Mouse (Mus musculus): ENCODE results near the gene Toe1. TPM values are rescaled to one million over a fixed set of nuclear protein-coding genes. Genes with fewer than 3 reads are reported as not detected.

Gene Toe1
- polyA plus RNA-seq, 1 experiment from 2014 or later, result 29.6 TPM

DNA sequence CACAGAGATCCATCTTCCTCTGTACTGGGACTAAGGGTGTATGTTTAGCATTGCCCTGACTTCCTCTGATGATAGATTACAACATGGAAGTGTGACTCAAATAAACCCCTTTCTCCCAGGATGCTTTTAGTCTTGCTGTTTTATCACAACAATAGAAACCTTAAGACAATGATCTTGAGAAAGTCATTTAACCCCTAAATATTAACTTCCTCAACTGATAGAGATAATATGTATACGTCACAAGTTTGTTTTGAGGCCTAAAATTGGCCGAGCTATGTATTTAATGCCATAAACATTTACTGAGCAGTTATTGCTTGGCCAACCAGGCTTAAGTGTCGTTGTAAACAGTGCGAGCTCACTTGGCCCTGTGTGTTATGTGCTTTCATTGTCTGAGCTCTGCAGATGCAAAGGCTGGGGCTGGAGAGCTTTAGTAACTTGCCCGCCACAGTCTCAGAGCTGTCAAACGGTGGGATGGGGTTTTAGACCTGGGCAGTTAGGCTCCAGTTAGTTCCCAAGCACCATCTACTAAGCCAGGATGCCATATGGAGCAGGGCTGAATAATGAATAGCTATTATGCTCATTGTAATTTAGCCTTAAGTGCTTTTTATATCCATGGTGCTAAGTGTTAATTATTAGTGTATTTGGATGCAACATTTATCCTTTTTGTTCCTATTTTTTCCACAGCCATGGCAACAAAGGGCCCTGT, 22.1 kb upstream of the Toe1 start:
- H3K4me3 ChIP-seq (ENCODE audit: low read length), result no peak overlapping the region
- H3K27ac ChIP-seq (ENCODE audit: low read depth, low read length), result peak overlapping the region; percentile 36; the same call in 1 of the 2 replicates
- no peak overlapping the region for H3K9ac ChIP-seq (ENCODE audit: low read depth, low read length)
- no peaks in the 10 kb centered on the region for H3K27me3 ChIP-seq (replicated peaks; ENCODE audit: control insufficient read depth, insufficient read depth, low read length)
- H3K4me1 ChIP-seq (ENCODE audit: control insufficient read depth, insufficient read depth, low read depth, low read length), result peaks cover 11% of the 10 kb centered on the region
- 25% methylated on average over 6 of the region's 6 CpGs for WGBS
- H3K4me2 ChIP-seq (ENCODE audit: low read length), result no peak overlapping the region
- no peak for ATAC-seq
- no peaks in the 10 kb centered on the region for H3K9me3 ChIP-seq (ENCODE audit: control insufficient read depth, low read length)
- no peaks in the 10 kb centered on the region for H3K36me3 ChIP-seq (ENCODE audit: control insufficient read depth, insufficient read depth, low read length)

DNA sequence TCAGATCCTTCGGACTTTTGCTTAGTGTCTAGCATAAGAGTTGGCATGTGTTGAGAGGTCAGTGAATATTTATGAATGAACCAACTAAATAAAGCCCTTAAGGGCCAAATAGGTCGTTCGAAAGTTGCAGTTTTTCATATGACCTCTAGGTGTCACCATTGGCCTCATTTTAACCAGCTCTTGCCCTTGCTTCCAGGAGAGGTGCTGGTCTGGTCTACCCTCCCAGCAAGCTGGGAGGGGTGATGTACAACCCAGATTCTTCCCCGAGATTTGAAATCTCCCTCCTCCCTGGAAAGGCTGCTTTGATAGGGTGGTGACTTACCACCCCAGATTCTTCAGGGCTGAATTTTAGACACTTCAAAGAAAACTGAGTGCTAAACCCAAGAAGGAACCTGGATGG, 20.4 kb upstream of the Toe1 start:
- WGBS, result 2% methylated on average over 4 of the region's 4 CpGs
- peak overlapping the region; percentile 19; the same call in 1 of the 2 replicates for H3K9ac ChIP-seq (ENCODE audit: low read depth, low read length)

DNA sequence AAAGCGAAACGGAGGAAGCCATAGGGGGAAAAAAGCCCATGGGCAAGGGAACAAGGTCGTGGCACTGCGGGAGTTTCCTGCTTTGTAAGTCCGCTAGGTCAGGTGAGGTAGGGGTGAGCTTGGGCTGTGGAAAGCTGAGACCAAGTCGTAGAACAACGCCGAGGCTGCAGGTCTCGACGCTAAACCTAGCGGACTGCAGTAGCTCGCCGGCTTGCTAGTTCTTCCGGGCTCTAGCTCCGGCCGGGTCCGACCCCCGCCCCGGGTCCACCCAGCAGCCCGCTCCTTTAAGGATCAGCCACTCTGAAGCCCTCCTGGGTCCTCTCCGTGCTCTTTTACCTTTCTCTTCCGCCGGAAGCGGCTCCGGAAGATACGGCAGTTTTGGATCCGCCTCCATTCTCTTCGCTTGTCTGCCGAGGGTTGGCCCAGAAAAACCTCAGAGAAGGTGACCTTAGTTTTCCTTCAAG, 17.1 kb upstream of the Toe1 start:
- Histone ChIP-seq H3K9me3 (ENCODE audit: control insufficient read depth, low read length) (no peaks in the 10 kb centered on the region), H3K27ac (ENCODE audit: low read depth, low read length) (peak overlapping the region; percentile 79), H3K27me3 (replicated peaks; ENCODE audit: control insufficient read depth, insufficient read depth, low read length) (peaks cover 13% of the 10 kb centered on the region), H3K4me1 (ENCODE audit: control insufficient read depth, insufficient read depth, low read depth, low read length) (peaks cover 19% of the 10 kb centered on the region), H3K9ac (ENCODE audit: low read depth, low read length) (peak overlapping the region; percentile 71), H3K4me2 (ENCODE audit: low read length) (peak overlapping the region; percentile 66), H3K4me3 (ENCODE audit: low read length) (peak overlapping the region; percentile 54), H3K36me3 (ENCODE audit: control insufficient read depth, insufficient read depth, low read length) (no peaks in the 10 kb centered on the region)
- peak; percentile 81 for ATAC-seq
- WGBS, result 3% methylated on average over 29 of the region's 29 CpGs

More for the DNA sequence above, 20.4 kb upstream of the Toe1 start:
- Histone ChIP-seq H3K4me1 (ENCODE audit: control insufficient read depth, insufficient read depth, low read depth, low read length) (peaks cover 11% of the 10 kb centered on the region), H3K27ac (ENCODE audit: low read depth, low read length) (no peak overlapping the region), H3K4me3 (ENCODE audit: low read length) (no peak overlapping the region), H3K4me2 (ENCODE audit: low read length) (no peak overlapping the region), H3K27me3 (replicated peaks; ENCODE audit: control insufficient read depth, insufficient read depth, low read length) (no peaks in the 10 kb centered on the region), H3K36me3 (ENCODE audit: control insufficient read depth, insufficient read depth, low read length) (no peaks in the 10 kb centered on the region), H3K9me3 (ENCODE audit: control insufficient read depth, low read length) (no peaks in the 10 kb centered on the region)
- ATAC-seq, result peak; percentile 36; the same call in 1 of the 2 replicates

DNA sequence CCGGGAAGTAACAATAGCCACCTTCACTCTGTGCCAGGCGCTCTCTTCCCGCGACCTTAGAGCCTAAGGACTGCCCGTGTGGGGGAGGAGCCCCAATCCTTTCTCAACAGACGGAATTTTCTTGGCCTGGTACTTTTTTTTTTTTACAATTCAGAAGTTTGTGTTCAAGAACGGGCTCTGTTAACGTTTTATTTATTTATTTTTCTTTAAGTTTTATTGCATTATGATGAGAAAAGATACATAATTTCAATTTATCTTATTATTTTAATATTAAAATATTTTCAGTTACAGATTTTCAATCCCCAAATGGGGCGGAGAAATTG, 14.2 kb upstream of the Toe1 start, which contains the start of gene Hpdl:
Hpdl (minus strand) TSS at position 14 of the 323 bp plus-strand sequence.
- no peaks in the 10 kb centered on the region for H3K9me3 ChIP-seq (ENCODE audit: control insufficient read depth, low read length)
- peaks cover 13% of the 10 kb centered on the region for H3K27me3 ChIP-seq (replicated peaks; ENCODE audit: control insufficient read depth, insufficient read depth, low read length)
- H3K4me3 ChIP-seq (ENCODE audit: low read length), result peak within 1 kb of the TSS; percentile 49
- 14% methylated on average over 9 of the region's 9 CpGs for WGBS
- no peak for ATAC-seq
- H3K4me1 ChIP-seq (ENCODE audit: control insufficient read depth, insufficient read depth, low read depth, low read length), result peaks cover 17% of the 10 kb centered on the region
- H3K36me3 ChIP-seq (ENCODE audit: control insufficient read depth, insufficient read depth, low read length), result no peaks in the 10 kb centered on the region
- peak within 1 kb of the TSS; percentile 93 for H3K4me2 ChIP-seq (ENCODE audit: low read length)
- H3K9ac ChIP-seq (ENCODE audit: low read depth, low read length), result peak within 1 kb of the TSS; percentile 67
- H3K27ac ChIP-seq (ENCODE audit: low read depth, low read length), result no peak within 1 kb of the TSS

DNA sequence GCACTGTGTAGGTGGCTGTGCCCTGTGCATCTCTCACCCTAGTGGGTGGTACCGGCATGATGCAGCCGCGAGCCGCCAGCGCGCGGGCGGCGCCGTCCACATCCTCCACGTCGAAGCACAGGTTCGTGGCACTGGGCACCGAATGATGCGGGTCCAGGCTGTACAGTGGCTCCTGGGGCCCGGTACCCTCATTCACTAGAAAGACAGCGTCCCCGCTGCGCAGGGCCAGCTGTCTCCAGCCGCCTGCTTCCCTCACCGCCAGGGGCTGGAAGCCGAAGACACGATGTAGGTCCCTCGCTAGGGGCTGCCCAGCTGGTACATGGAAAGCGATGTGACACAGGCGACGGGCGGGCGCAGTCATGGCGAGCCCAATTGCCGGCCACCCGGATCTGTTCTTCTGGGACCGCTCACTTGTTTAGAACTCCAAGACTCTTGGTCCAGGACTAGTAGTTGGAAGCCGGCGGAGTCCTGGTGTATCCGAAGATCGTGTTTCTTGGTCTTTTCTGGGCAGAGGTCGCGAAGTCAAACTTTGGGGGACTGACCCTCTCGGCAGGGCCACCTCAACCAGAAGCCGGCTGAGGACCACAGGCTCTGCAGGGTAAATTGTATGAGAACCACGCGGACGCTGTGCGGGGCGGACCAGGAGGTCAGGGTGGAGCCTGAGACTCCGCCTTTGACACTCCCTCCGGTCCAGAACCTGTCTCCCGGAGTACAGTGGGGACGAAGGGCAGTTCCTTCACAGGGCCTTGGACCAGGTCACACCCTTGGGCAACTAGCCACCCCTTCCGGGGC, 13.7 kb upstream of the Toe1 start:
- H3K9ac ChIP-seq (ENCODE audit: low read depth, low read length), result peak overlapping the region; percentile 67
- H3K4me1 ChIP-seq (ENCODE audit: control insufficient read depth, insufficient read depth, low read depth, low read length), result peaks cover 17% of the 10 kb centered on the region
- H3K36me3 ChIP-seq (ENCODE audit: control insufficient read depth, insufficient read depth, low read length), result no peaks in the 10 kb centered on the region
- peak overlapping the region; percentile 49 for H3K4me3 ChIP-seq (ENCODE audit: low read length)
- no peak overlapping the region for H3K27ac ChIP-seq (ENCODE audit: low read depth, low read length)
- H3K9me3 ChIP-seq (ENCODE audit: control insufficient read depth, low read length), result no peaks in the 10 kb centered on the region
- peak; percentile 53 for ATAC-seq
- peak overlapping the region; percentile 93 for H3K4me2 ChIP-seq (ENCODE audit: low read length)
- under 1% methylated on average over 46 of the region's 51 CpGs for WGBS
- H3K27me3 ChIP-seq (replicated peaks; ENCODE audit: control insufficient read depth, insufficient read depth, low read length), result peaks cover 13% of the 10 kb centered on the region

DNA sequence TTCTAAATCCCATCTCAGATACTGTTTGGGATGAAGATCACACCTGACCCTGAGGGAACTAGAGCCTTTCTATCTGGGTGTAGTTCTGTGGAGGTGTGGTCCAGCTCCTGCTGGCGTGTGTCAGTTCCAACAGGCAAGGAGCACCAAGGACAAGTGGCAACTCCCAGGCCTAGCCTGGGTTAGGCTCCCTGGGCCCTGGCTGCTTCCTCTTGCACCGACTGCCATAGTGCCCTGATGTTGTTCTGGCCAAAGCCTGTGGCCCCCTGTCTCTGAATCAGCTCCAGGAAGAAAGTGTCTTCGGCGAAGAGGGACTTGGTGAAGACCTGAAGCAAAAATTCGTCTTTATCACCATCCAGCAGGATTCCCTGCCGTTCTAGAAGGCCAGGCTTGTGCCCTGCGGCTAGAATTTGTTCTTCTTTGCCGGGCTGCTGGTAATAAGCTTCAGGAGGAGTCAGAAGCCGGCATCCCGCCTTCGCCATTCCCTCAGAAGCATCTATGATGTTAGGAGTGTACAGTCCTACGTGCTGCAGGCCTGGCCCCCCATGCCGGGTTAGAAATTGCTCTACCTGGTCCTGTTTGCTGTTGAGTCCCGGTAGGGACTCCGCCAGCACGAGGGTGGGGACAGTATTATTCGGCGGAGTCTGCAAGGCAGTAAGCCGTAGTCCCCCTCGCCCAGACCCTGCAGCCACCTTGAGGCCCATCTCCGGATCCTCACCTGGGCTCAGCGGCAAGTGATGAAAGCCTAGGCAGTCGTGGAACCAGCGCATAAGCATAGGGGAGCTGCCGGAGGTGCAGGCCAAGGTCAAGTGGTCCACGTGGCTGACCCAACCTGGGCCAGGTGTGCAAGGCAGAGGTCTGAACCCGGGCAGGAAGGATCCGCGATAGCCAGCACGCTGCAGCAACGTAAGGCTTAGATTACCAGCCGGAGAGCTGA, 12.8 kb upstream of the Toe1 start:
- Histone ChIP-seq H3K27ac (ENCODE audit: low read depth, low read length) (no peak overlapping the region), H3K9me3 (ENCODE audit: control insufficient read depth, low read length) (no peaks in the 10 kb centered on the region), H3K4me2 (ENCODE audit: low read length) (peak overlapping the region; percentile 93), H3K36me3 (ENCODE audit: control insufficient read depth, insufficient read depth, low read length) (no peaks in the 10 kb centered on the region), H3K4me3 (ENCODE audit: low read length) (peak overlapping the region; percentile 49), H3K4me1 (ENCODE audit: control insufficient read depth, insufficient read depth, low read depth, low read length) (peaks cover 14% of the 10 kb centered on the region), H3K9ac (ENCODE audit: low read depth, low read length) (peak overlapping the region; percentile 67), H3K27me3 (replicated peaks; ENCODE audit: control insufficient read depth, insufficient read depth, low read length) (peaks cover 13% of the 10 kb centered on the region)
- ATAC-seq, result peak; percentile 3; the same call in 1 of the 2 replicates
- WGBS, result 24% methylated on average over 32 of the region's 32 CpGs

DNA sequence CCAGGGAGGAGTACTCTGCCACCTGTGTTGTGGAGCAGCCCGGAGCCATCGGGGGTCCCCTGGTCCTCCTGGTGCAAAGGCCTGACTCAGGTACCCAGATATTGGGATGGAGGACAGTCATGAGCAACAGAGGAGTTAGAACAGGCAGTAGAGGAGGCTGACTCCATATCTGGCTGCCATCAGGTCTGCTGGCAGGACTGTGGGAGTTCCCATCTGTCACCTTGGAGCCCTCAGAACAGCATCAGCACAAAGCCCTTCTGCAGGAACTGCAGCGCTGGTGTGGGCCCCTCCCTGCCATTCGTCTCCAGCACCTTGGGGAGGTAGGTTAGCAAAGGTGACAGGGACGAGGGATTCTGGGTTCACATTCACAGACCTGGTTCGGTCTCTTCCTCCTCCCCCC, 10.0 kb upstream of the Toe1 start:
- H3K4me1 ChIP-seq (ENCODE audit: control insufficient read depth, insufficient read depth, low read depth, low read length), result peaks cover 11% of the 10 kb centered on the region
- H3K4me2 ChIP-seq (ENCODE audit: low read length), result no peak overlapping the region
- no peak overlapping the region for H3K27ac ChIP-seq (ENCODE audit: low read depth, low read length)
- H3K9me3 ChIP-seq (ENCODE audit: control insufficient read depth, low read length), result no peaks in the 10 kb centered on the region
- WGBS, result 85% methylated on average over 6 of the region's 6 CpGs
- H3K9ac ChIP-seq (ENCODE audit: low read depth, low read length), result no peak overlapping the region
- H3K4me3 ChIP-seq (ENCODE audit: low read length), result no peak overlapping the region
- peaks cover 13% of the 10 kb centered on the region for H3K27me3 ChIP-seq (replicated peaks; ENCODE audit: control insufficient read depth, insufficient read depth, low read length)
- no peak for ATAC-seq
- no peaks in the 10 kb centered on the region for H3K36me3 ChIP-seq (ENCODE audit: control insufficient read depth, insufficient read depth, low read length)

DNA sequence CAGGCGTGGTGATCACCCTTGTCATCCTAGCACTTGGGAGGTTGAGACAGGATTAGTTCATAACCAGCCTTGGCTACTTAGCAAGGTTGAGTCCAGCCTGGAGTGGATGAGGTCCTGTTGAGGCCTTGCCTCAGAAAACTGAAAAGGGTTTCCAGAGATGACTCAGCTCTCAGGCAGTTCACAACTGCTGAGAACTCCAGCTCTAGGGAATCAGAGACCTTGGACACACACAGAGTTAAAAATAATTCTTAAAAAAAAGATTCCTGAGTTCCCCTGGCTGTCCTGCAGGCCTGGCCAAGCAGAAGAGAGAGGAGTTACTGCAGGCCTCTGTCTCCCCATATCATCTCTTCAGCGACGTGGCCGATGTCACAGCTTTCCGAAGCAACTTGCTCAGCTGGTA, 7.8 kb upstream of the Toe1 start:
- H3K36me3 ChIP-seq (ENCODE audit: control insufficient read depth, insufficient read depth, low read length), result no peaks in the 10 kb centered on the region
- H3K9ac ChIP-seq (ENCODE audit: low read depth, low read length), result no peak overlapping the region
- no peak for ATAC-seq
- no peaks in the 10 kb centered on the region for H3K4me1 ChIP-seq (ENCODE audit: control insufficient read depth, insufficient read depth, low read depth, low read length)
- no peak overlapping the region for H3K4me3 ChIP-seq (ENCODE audit: low read length)
- peaks cover 5% of the 10 kb centered on the region for H3K27me3 ChIP-seq (replicated peaks; ENCODE audit: control insufficient read depth, insufficient read depth, low read length)
- H3K9me3 ChIP-seq (ENCODE audit: control insufficient read depth, low read length), result no peaks in the 10 kb centered on the region
- H3K27ac ChIP-seq (ENCODE audit: low read depth, low read length), result no peak overlapping the region
- no peak overlapping the region for H3K4me2 ChIP-seq (ENCODE audit: low read length)
- WGBS, result 80% methylated on average over 5 of the region's 5 CpGs

Data from hindbrain, embryonic 16.5 days (tissue).